Mouse (Mus musculus): ENCODE measurements around the gene Krtap9-5. TPM values are rescaled to one million over a fixed set of nuclear protein-coding genes. Genes with fewer than 3 reads are reported as not detected.

The Krtap9-5 gene
- polyA plus RNA-seq (2016; fragmentation: Nextera tagmentation; extraction: Ambion mirVana) = not detected in 2 replicates

DNA sequence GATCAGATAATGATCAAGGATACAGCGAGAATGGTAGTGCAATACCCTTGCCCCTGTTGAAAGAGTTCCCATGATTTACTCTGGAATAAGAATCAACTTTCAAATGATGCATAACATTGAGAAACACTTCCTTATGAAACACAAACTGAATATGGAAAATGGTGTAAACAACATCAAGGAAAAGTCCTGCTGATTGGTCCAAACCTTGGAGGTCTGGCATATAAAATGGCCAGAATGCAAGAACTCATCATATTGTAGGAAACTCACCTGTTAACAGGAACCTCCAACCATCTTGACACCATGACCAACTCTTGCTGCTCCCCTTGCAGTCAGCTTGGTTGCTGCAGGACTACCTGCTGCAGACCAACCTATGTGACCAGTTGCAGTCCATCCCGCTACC is at the start of gene Krtap9-5:
Gene Krtap9-5 (plus strand): TSS at position 301 of the 400 bp plus-strand sequence.
- H3K4me1 ChIP-seq = peaks cover 6% of the 10 kb centered on the region; the same call in 1 of the 2 replicates
- WGBS = 93% methylated on average over 2 of the region's 2 CpGs
- no peak within 1 kb of the TSS for H3K4me2 ChIP-seq (replicated peaks)
- no peaks in the 10 kb centered on the region for H3K27me3 ChIP-seq
- peak within 1 kb of the TSS; percentile 66 for H3K27ac ChIP-seq (replicated peaks)
- ATAC-seq (ENCODE audit: low FRiP score, low read depth) = no peak
- no peak within 1 kb of the TSS for H3K4me3 ChIP-seq
- no peaks in the 10 kb centered on the region for H3K36me3 ChIP-seq
- H3K9ac ChIP-seq (replicated peaks) = no peak within 1 kb of the TSS
- H3K9me3 ChIP-seq = no peaks in the 10 kb centered on the region

- no peaks in the 10 kb centered on the region for H3K9me3 ChIP-seq
- no peaks in the 10 kb centered on the region for H3K27me3 ChIP-seq
- H3K9ac ChIP-seq (replicated peaks) = no peak within 1 kb of the TSS
- no peaks in the 10 kb centered on the region for H3K36me3 ChIP-seq
- H3K4me2 ChIP-seq (replicated peaks) = no peak within 1 kb of the TSS
- ATAC-seq (ENCODE audit: low FRiP score, low read depth) = no peak
- no peak within 1 kb of the TSS for H3K4me3 ChIP-seq
- WGBS = 92% methylated on average over 2 of the region's 2 CpGs
- H3K4me1 ChIP-seq = no peaks in the 10 kb centered on the region
- no peak within 1 kb of the TSS for H3K27ac ChIP-seq (replicated peaks)
Observed at GRCm38 (mm10) chr11:99907620-99908019, 40.7 kb upstream of the Krtap9-5 start, which contains the start of gene Krtap31-1. Krtap31-1 (plus strand) TSS chr11:99907920.

GRCm38 (mm10) chr11:99914451-99914850 is 33.8 kb upstream of the Krtap9-5 start, which contains the start of gene Gm11565:
Gm11565 (plus strand) TSS chr11:99914751.
- H3K27ac ChIP-seq (replicated peaks) = no peak within 1 kb of the TSS
- H3K27me3 ChIP-seq = no peaks in the 10 kb centered on the region

DNA sequence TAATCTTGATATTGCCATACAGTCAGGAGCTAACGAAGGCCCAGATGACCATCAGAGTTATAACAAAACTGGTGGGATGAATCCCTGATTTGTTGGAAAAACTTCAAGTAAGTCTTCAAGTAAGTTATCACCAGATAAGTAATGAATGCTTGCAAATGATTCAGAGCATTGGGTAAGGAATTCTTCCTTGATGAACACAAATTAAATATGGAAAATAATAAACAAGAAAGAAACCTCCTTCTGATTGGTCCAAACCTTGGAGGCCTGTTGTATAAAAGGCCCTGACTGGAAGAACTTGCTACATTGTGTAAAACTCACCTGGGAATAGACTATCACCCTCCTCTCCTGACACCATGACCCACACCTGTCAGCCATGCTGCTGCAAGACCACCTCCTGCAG is 12.3 kb upstream of the Krtap9-5 start, which contains the start of gene Krtap31-2:
Gene Krtap31-2 (plus strand): TSS at position 301 of the 400 bp plus-strand sequence.
- Histone ChIP-seq H3K27ac (replicated peaks) (no peak within 1 kb of the TSS), H3K9me3 (no peaks in the 10 kb centered on the region), H3K4me1 (no peaks in the 10 kb centered on the region), H3K36me3 (no peaks in the 10 kb centered on the region), H3K9ac (replicated peaks) (no peak within 1 kb of the TSS), H3K4me3 (no peak within 1 kb of the TSS), H3K27me3 (no peaks in the 10 kb centered on the region), H3K4me2 (replicated peaks) (no peak within 1 kb of the TSS)
- no peak for ATAC-seq (ENCODE audit: low FRiP score, low read depth)
- 93% methylated on average over 1 of the region's 1 CpGs for WGBS

More at GRCm38 (mm10) chr11:99914451-99914850, 33.8 kb upstream of the Krtap9-5 start, which contains the start of gene Gm11565:
- Histone ChIP-seq H3K4me1 (no peaks in the 10 kb centered on the region), H3K36me3 (no peaks in the 10 kb centered on the region), H3K9me3 (no peaks in the 10 kb centered on the region), H3K4me3 (no peak within 1 kb of the TSS), H3K4me2 (replicated peaks) (no peak within 1 kb of the TSS), H3K9ac (replicated peaks) (no peak within 1 kb of the TSS)
- ATAC-seq (ENCODE audit: low FRiP score, low read depth) = no peak
- WGBS = 89% methylated on average over 3 of the region's 3 CpGs

DNA sequence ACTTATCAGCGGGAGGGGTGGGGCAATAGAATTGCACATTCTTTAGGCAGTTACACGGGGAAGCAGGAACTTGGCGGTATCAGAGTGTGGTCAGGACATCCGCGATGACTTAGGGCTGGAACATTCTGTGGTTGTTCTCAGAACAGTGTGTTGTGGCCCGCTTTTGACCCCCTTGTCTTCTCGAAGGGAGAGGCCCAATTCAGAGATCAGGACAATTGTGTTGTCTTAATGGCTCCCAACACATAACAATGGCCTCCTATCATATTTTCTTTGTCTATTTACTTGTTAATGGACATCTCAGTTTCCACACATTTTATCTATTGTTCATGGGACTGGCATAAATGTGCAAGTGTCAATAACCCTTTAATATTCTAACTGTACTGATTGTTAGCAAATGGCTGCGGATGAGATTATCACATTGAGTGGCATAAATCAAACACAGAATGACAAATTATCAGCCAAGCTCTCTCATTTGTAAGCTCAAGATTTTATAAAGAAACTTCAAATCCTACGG is 10.5 kb upstream of the Krtap9-5 start:
- Histone ChIP-seq H3K4me3 (no peak overlapping the region), H3K36me3 (no peaks in the 10 kb centered on the region), H3K27me3 (no peaks in the 10 kb centered on the region), H3K27ac (replicated peaks) (no peak overlapping the region), H3K4me2 (replicated peaks) (no peak overlapping the region), H3K9me3 (no peaks in the 10 kb centered on the region), H3K4me1 (no peaks in the 10 kb centered on the region), H3K9ac (replicated peaks) (no peak overlapping the region)
- 88% methylated on average over 9 of the region's 9 CpGs for WGBS
- no peak for ATAC-seq (ENCODE audit: low FRiP score, low read depth)

DNA sequence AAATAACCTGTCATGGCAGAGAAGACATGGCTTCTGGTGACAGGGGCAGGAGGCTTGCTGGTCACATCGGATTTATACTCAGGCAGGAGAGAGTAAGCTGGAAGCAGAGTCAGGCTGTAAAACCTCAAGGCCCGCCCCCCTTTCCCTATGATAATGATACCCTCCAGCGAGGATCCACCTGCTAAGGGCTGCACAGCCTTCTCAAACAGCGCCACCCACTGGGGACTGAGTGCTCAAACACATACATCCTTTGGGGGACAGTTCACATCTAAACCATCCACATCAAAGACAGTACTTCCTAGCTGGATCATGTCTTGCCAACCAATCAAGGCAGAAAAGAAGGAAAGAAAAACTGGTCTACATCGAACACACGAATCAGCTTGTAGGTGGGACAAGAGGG is 15.9 kb downstream of the Krtap9-5 start:
- Histone ChIP-seq H3K9me3 (no peaks in the 10 kb centered on the region), H3K9ac (replicated peaks) (no peak overlapping the region), H3K27me3 (no peaks in the 10 kb centered on the region), H3K4me3 (no peak overlapping the region), H3K27ac (replicated peaks) (no peak overlapping the region), H3K4me1 (no peaks in the 10 kb centered on the region), H3K4me2 (replicated peaks) (no peak overlapping the region), H3K36me3 (no peaks in the 10 kb centered on the region)
- no peak for ATAC-seq (ENCODE audit: low FRiP score, low read depth)
- 50% methylated on average over 6 of the region's 6 CpGs for WGBS

- H3K36me3 ChIP-seq = no peaks in the 10 kb centered on the region
- no peak overlapping the region for H3K4me3 ChIP-seq
- WGBS = 76% methylated on average over 2 of the region's 2 CpGs
- H3K27ac ChIP-seq (replicated peaks) = no peak overlapping the region
- H3K27me3 ChIP-seq = no peaks in the 10 kb centered on the region
- no peak overlapping the region for H3K4me2 ChIP-seq (replicated peaks)
- no peaks in the 10 kb centered on the region for H3K4me1 ChIP-seq
- H3K9me3 ChIP-seq = no peaks in the 10 kb centered on the region
- no peak overlapping the region for H3K9ac ChIP-seq (replicated peaks)
- no peak for ATAC-seq (ENCODE audit: low FRiP score, low read depth)
Observed at GRCm38 (mm10) chr11:99965961-99966360, 17.7 kb downstream of the Krtap9-5 start.

DNA sequence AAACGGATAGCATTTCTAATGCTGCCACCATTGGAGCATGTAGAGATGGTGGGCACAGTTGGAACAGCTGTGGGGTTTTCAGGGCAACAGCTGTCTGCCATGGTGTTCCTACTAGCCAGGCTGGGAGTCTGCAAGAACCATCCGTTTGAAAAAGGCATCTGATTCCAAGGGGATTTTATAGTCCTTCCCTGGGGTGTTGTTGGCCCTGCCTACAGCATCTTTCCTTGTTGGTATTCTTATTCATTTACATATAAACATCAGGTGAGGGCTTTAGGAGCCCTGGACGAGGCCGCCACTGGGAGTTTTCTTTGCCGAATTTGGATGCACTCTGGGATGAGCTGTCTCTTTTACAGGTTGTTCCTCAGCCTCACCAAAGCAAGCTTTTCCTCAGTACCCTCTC is 30.7 kb downstream of the Krtap9-5 start, which contains the start of gene Krtap29-1:
Gene Krtap29-1 (minus strand): TSS at position 101 of the 400 bp plus-strand sequence.
- H3K4me3 ChIP-seq = no peak within 1 kb of the TSS
- no peak within 1 kb of the TSS for H3K9ac ChIP-seq (replicated peaks)
- H3K4me1 ChIP-seq = no peaks in the 10 kb centered on the region
- no peak within 1 kb of the TSS for H3K27ac ChIP-seq (replicated peaks)
- H3K4me2 ChIP-seq (replicated peaks) = no peak within 1 kb of the TSS
- no peaks in the 10 kb centered on the region for H3K27me3 ChIP-seq
- ATAC-seq (ENCODE audit: low FRiP score, low read depth) = no peak
- no peaks in the 10 kb centered on the region for H3K36me3 ChIP-seq
- 76% methylated on average over 5 of the region's 5 CpGs for WGBS
- peaks cover 1% of the 10 kb centered on the region; the same call in 1 of the 2 replicates for H3K9me3 ChIP-seq

GRCm38 (mm10) chr11:99982731-99983130 is 34.5 kb downstream of the Krtap9-5 start:
- no peaks in the 10 kb centered on the region for H3K36me3 ChIP-seq
- no peak overlapping the region for H3K9ac ChIP-seq (replicated peaks)
- H3K27me3 ChIP-seq = no peaks in the 10 kb centered on the region
- 88% methylated on average over 9 of the region's 9 CpGs for WGBS
- ATAC-seq (ENCODE audit: low FRiP score, low read depth) = no peak
- no peak overlapping the region for H3K27ac ChIP-seq (replicated peaks)
- no peak overlapping the region for H3K4me2 ChIP-seq (replicated peaks)
- no peak overlapping the region for H3K4me3 ChIP-seq
- no peaks in the 10 kb centered on the region for H3K9me3 ChIP-seq
- no peaks in the 10 kb centered on the region for H3K4me1 ChIP-seq

DNA sequence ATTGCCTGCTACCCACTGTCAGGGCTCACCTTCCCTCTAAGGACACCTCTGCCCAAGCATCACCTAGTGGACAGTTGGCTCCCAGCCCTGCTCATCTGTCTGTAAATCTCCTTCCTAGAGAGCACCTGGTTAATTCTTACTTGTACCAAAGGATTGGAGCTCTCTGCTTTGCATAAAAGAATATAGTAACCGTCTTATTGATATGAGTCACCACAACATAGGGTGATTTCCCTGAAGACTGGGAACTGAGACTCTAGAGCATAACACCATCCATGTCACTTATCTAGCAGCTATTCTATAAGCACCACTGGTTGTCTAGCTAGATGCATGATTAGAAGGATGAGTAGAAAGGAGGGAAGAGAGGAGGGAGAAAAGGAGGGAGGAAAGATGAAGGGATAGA is 35.2 kb downstream of the Krtap9-5 start:
- Histone ChIP-seq H3K4me1 (no peaks in the 10 kb centered on the region), H3K27me3 (no peaks in the 10 kb centered on the region), H3K27ac (replicated peaks) (no peak overlapping the region), H3K36me3 (no peaks in the 10 kb centered on the region), H3K4me3 (no peak overlapping the region), H3K9me3 (no peaks in the 10 kb centered on the region), H3K4me2 (replicated peaks) (no peak overlapping the region), H3K9ac (replicated peaks) (no peak overlapping the region)
- 91% methylated on average over 1 of the region's 1 CpGs for WGBS
- no peak for ATAC-seq (ENCODE audit: low FRiP score, low read depth)

DNA sequence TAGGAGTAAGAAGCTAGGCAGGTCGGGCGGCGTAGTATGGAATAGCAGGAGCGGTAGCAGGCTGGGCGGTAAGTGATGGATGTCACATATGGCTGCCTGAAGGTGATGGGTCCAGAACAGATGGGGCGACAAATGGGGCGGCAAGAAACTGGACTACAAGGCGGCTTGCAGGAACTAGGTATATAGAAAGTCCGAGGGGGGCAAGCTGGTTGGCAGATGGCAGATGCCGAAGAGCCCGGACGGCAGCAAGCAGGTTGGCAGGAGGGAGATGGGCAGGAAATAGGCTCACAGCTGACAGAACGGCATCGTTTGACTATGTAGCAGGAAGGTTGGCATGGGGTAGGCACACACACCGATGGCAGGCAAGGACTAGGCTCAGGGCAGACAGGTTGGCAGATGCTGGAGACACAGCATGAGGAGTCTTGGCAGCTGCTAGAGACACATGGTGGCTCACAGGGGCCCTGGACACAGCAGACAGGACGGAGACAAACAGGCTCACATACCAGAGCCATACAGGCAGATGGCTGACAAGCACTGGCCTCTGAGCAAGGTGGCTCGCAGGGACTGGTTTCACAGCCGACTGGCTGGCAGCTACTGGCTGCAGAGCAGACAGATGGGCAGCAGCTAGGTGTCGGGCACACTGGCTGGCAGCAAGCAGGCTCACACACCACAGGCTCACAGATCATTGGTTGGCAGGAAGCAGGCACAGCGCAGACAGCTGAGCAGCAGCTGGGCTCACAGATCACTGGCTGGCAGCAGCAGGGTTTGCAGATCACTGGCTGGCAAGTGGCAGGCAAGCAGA is 37.2 kb downstream of the Krtap9-5 start:
- Histone ChIP-seq H3K4me1 (no peaks in the 10 kb centered on the region), H3K27me3 (no peaks in the 10 kb centered on the region), H3K4me2 (replicated peaks) (no peak overlapping the region), H3K4me3 (no peak overlapping the region), H3K36me3 (no peaks in the 10 kb centered on the region), H3K9me3 (no peaks in the 10 kb centered on the region), H3K9ac (replicated peaks) (no peak overlapping the region), H3K27ac (replicated peaks) (no peak overlapping the region)
- WGBS = 90% methylated on average over 20 of the region's 20 CpGs
- ATAC-seq (ENCODE audit: low FRiP score, low read depth) = no peak

DNA sequence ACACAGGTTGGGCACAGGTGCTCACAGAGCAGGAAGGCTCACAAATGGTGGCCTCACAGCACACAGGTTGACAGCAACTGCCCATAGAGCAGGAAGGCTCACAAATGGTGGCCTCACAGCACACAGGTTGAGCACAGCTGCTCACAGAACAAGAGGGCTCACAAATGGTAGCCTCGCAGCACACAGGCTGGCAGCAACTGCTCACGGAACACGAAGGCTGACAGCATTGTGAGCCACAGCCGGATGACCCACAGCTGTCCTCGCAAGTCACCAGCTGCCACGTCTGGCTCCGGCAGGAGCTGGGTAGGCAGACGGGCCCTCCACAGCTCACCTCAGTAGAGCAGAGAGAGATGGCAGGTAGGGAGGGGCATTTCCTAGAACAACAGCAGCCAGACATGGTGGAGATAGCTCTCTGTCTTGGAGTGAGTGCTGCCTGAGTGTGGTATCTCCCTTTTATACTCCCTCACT is 37.9 kb downstream of the Krtap9-5 start, which contains the start of gene Krtap16-1:
Gene Krtap16-1 (minus strand): TSS at position 418 of the 468 bp plus-strand sequence.
- Histone ChIP-seq H3K4me3 (no peak within 1 kb of the TSS), H3K9me3 (no peaks in the 10 kb centered on the region), H3K27me3 (no peaks in the 10 kb centered on the region), H3K36me3 (no peaks in the 10 kb centered on the region), H3K4me2 (replicated peaks) (no peak within 1 kb of the TSS), H3K9ac (replicated peaks) (no peak within 1 kb of the TSS), H3K27ac (replicated peaks) (no peak within 1 kb of the TSS), H3K4me1 (no peaks in the 10 kb centered on the region)
- 87% methylated on average over 8 of the region's 8 CpGs for WGBS
- ATAC-seq (ENCODE audit: low FRiP score, low read depth) = no peak

Measured in midbrain, embryonic 12.5 days (tissue).